Mouse (Mus musculus) right cerebral cortex, postnatal 36 days (tissue): Measurements from ENCODE around the gene Klrc1.
"Not testable (repeated sequence)": the region's sequence is repeated elsewhere in the genome, so short reads cannot be mapped to it uniquely, and the experiment has no call there.

Experiments used
- DNase-seq, 2 experiments: peaks; one replicate each; pipeline ENCODE4 v3.0.0; 2022; ENCODE audit warnings: low spot score in 2 of 2, mixed read lengths in 1 of 2

The Klrc1 gene

DNA sequence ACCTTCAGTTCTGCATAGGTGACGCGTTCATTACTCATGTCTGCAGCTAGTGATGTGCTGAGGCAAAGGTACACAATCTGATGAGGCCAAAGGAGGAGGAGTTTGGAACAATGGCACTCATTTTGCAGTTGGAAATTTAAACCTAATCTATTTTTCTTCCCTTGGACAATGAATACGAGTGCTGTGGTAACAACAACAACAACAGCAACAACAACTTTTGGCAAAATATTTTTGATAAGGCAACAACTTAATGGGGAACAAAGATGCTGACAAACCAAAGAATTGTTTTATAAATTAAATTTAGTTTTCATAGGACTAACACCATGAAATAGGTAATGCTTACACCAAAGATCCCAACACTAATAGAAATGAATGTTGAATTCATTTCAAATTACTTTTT, at the start of gene Klrc1:
Klrc1 (minus strand) TSS at position 101 of the 400 bp plus-strand sequence.
- no peak for DNase-seq

DNA sequence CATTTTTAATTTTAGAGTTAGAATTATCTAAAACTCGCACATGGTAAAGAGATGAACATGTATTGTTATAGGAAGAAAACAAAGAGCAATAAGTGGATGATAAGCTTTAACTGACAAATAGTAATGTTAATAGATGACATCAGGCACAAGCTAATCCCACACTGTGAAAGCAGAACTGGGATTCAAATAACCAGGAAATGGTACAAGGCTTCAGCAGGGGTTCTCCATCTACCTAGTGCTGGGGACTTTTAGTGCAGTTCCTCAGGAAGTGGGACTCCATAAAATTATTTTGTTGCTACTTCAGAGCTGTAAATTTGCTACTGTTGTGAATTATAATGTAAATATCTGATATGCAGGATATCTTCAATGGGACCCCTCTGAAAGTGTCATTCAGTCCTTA, 48.5 kb upstream of the Klrc1 start:
- DNase-seq, result no peak

DNA sequence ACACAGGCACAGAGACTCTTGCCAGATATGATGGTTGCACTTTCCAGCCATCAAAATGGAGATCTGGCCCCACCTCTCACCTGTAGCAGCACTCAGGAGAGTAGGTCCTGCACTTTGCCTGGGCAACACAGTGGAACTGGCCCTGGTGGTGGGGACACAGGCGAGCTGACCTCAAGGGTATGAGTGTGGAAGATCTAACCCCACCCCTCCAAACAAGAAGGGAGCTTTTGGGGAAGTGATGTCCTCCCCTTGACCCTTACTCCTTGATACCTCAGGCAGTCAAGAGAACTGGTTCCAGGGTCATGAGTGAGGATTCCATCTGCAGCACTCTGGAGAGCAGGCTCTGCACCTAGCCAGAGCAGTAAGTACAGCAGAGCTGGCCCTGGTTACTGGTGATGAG, 42.6 kb upstream of the Klrc1 start:
- DNase-seq, result no peak

DNA sequence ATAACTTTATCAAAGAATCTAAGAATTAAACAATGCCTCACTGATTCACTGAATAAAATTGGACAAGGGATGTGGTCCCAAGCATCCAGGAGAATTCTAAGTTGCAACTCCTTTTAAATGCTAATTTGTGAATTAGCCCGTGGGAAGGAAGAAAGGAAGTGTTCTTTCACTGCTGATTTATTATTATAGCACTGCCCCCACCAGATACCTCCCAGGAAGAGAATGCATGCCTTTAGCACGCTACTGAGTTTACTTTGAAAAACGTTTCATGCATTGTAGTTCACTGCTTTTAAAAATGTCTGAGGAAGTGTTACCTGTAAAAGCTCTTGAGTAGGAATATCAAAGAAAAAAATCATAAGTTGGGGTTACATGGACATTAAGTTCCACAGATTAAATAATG, 41.7 kb upstream of the Klrc1 start:
- no peak for DNase-seq

DNA sequence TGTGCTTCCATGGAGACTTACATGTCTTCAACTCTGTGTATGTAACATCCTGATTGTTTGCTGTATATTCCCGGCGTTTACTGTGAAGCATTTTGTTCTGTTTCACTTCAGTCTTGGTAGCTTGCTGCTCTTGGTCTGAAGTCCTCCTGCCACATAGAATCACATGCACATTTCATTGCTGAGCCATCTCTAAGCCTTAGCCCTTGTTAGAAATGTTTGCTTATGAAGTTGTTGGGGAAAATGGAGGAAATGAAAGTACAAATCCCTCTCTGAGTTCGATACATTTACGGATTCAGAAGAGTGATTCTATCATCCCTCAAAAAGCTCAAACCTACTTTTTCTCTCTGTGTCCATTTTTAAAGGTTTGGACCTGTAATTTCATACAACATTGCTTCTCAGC, 38.3 kb upstream of the Klrc1 start, which contains the start of gene Klri1:
Klri1 (minus strand) TSS at position 101 of the 400 bp plus-strand sequence.
- no peak for DNase-seq

DNA sequence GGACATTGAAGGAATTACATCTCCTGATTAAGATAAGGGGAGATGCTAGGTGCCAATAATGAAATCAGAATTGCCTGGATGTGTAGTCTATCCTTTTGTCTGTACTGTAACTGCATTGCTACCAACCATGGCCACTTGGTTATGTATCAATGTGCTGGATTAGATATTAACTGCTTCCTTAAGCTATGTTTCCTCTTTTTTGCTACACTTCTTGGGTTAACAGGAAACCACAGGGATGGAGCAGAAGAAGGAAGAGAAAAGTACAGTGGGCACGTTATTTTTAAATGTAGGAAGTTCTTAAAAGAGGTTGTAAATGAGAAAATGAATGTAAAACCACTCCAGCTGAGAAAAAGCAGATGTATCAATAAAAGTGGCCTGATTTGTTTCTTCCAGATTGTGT, 34.8 kb upstream of the Klrc1 start:
- no peak for DNase-seq

DNA sequence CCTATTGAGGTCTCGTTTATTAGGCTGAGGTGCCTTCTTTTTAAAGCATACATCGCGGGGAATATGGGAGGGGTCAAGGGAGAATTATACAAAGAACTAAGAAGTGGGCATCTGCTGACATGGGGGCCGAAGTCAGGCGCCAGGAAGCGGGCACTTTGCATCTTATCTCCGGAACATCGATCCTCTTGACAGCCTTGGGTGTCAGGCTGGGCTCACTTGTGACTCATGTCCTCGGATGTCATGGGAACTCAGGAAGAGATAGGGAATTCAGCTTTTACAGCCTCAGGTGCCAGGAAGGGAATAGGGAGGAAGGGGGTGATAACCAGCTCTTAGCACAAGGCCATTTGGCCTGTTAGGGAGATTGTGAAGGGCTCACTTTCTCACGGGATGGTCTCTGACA, 12.7 kb upstream of the Klrc1 start:
- not testable (repeated sequence) for DNase-seq

DNA sequence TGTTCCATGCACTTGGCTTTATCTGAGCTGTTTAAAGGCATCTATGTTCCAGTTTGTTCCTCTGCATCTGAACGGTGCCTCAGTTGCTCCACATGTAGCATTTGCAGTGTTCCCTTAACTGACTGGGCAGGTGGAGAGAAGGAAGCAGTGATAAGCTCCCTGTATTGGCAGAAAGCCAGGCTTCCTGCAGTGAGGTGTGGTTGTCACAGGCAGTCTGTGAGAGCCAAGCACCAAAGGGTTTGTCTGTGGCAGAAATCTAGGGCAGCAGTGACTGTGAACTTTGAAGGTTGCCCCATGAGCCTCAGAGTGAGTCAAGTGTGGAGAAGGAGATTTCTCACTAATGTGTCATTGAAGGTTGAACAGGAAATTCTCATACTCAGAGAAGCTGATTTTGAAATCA, 1.6 kb upstream of the Klrc1 start:
- DNase-seq, result no peak

DNA sequence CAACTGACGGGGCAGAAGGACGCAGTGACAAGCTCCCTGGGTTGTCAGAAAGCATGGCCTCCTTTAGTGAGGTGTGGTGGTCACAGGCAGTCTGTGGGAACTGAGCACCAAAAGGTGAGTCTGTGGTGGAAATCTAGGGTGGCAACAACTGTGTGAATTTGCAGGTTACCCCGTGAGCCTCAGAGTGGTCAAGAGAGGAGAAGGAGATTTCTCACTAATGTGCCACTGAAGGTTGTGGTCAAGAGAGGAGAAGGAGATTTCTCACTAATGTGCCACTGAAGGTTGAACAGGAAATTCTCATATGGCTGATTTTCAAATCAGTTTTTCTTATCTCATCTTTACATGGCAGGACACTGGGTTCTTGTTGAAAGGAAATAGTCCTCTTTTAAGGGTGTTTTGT, 17.5 kb downstream of the Klrc1 start:
- DNase-seq, result not testable (repeated sequence)

DNA sequence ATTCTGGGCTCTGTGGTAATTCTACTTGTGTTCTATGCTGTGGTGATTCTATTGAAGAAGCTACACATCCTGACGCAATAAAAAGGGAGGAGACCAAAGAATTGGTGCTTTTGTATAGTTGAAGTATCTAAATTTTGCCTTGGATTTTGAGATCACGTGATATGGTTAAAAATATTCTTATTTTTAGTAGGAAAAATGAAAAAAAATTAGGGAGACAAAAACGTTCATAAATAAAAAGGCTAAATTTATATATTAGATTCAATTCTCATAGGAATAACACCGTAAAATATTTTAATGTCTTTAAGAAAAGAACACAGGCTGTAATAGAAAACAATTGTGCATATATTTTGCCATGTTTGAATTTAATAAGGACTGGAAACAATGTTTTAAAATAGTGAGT, 18.2 kb downstream of the Klrc1 start, which contains the start of gene Klrc2:
Klrc2 (minus strand) TSS at position 101 of the 400 bp plus-strand sequence.
- DNase-seq, result not testable (repeated sequence)

DNA sequence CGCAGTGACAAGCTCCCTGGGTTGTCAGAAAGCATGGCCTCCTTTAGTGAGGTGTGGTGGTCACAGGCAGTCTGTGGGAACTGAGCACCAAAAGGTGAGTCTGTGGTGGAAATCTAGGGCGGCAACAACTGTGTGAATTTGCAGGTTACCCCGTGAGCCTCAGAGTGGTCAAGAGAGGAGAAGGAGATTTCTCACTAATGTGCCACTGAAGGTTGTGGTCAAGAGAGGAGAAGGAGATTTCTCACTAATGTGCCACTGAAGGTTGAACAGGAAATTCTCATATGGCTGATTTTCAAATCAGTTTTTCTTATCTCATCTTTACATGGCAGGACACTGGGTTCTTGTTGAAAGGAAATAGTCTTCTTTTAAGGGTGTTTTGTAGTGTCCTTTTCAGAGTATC, 34.7 kb downstream of the Klrc1 start:
- not testable (repeated sequence) for DNase-seq

DNA sequence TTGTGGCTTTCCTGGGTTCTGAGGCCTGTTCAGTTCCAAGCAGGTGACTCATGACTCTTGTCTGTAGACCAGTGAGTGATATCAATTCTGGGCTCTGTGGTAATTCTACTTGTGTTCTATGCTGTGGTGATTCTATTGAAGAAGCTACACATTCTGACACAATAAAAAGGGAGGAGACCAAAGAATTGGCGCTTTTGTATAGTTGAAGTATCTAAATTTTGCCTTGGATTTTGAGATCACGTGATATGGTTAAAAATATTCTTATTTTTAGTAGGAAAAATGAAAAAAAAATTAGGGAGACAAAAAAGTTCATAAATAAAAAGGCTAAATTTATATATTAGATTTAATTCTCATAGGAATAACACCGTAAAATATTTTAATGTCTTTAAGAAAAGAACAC, 35.5 kb downstream of the Klrc1 start, which contains the start of gene Klrc3:
Klrc3 (minus strand) TSS at position 101 of the 400 bp plus-strand sequence.
- not testable (repeated sequence) for DNase-seq

DNA sequence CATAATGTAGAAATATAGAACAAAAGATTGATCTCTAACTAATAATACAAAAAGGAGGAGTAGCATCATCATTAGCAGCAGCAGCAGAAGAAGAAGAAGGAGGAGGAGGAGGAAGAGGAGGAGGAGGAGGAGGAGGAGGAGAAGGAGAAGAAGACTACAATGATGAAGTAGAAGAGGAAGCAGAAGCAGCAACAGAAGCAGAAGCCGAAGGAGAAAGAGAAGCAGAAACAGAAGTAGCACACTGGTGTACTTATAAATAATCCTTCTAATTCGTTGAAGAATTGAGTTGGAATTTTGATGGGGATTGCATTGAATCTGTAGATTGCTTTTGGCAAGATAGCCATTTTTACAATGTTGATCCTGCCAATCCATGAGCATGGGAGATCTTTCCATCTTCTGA, 47.7 kb downstream of the Klrc1 start:
- DNase-seq, result not testable (repeated sequence)

DNA sequence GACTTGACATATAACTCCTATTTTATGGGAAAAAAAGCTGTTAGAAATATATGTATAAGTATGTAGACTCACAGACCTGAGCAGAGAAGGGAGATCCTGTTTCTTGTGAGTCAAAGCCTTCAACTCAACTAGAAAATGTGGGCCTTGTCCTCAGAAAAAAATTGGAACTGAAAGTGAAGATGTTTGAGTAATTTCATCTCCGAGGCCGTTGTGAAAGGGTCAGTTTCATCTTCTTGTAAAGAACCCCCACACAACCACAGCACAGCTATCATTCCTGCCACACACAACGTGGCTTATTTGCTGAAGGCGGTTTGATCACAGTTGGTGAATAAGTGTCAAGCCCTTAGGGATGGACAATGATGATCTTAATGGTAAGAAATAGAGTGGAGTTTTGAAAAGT, 55.0 kb downstream of the Klrc1 start, which contains the start of gene Klrk1:
Klrk1 (minus strand) TSS at position 130 of the 400 bp plus-strand sequence.
- no peak for DNase-seq
